Mouse (Mus musculus): ENCODE measurements at regions not wholly inside any gene's neighbourhood (a gene's known extent, or its start where the extent isn't known, plus 50 kb on each side); places are given as distances from the start of the nearest gene placed in this dataset.

- no peak overlapping the region for H3K4me3 ChIP-seq (ENCODE audit: control insufficient read depth in 1 of 2, insufficient read depth in 1 of 2, low read depth in 1 of 2, low read length in 2 of 2)
- 66% methylated on average over 3 of the region's 3 CpGs for WGBS
- no peaks in the 10 kb centered on the region for H3K4me1 ChIP-seq (ENCODE audit: control insufficient read depth in 2 of 2, insufficient read depth in 2 of 2, low read length in 2 of 2)
- H3K4me2 ChIP-seq (ENCODE audit: low read length), result no peak overlapping the region
- H3K27ac ChIP-seq (replicated peaks in 1 of 2; ENCODE audit: control insufficient read depth in 1 of 2, insufficient read depth in 1 of 2, low read depth in 2 of 2, low read length in 2 of 2), result no peak overlapping the region
- no peak for ATAC-seq (ENCODE audit: insufficient number of reproducible peaks, insufficient read depth, low FRiP score, low read depth)
- H3K9ac ChIP-seq (ENCODE audit: low read length), result no peak overlapping the region
- H3K27me3 ChIP-seq (ENCODE audit: control insufficient read depth, insufficient read depth, low read length), result no peaks in the 10 kb centered on the region
- no peaks in the 10 kb centered on the region for H3K9me3 ChIP-seq (ENCODE audit: control insufficient read depth, low read length)
- no peaks in the 10 kb centered on the region for H3K36me3 ChIP-seq (ENCODE audit: control insufficient read depth, insufficient read depth, low read length)
Observed at GRCm38 (mm10) chr16:86009638-86010329, 108.2 kb upstream of the Adamts5 start.

- no peaks in the 10 kb centered on the region for H3K27me3 ChIP-seq (ENCODE audit: control insufficient read depth, insufficient read depth, low read length)
- H3K27ac ChIP-seq (replicated peaks in 1 of 2; ENCODE audit: control insufficient read depth in 1 of 2, insufficient read depth in 1 of 2, low read depth in 2 of 2, low read length in 2 of 2), result no peak overlapping the region
- no peaks in the 10 kb centered on the region for H3K36me3 ChIP-seq (ENCODE audit: control insufficient read depth, insufficient read depth, low read length)
- H3K4me2 ChIP-seq (ENCODE audit: low read length), result no peak overlapping the region
- 43% methylated on average over 1 of the region's 1 CpGs for WGBS
- H3K4me3 ChIP-seq (ENCODE audit: control insufficient read depth in 1 of 2, insufficient read depth in 1 of 2, low read depth in 1 of 2, low read length in 2 of 2), result no peak overlapping the region
- no peak for ATAC-seq (ENCODE audit: insufficient number of reproducible peaks, insufficient read depth, low FRiP score, low read depth)
- H3K9me3 ChIP-seq (ENCODE audit: control insufficient read depth, low read length), result no peaks in the 10 kb centered on the region
- H3K4me1 ChIP-seq (ENCODE audit: control insufficient read depth in 2 of 2, insufficient read depth in 2 of 2, low read length in 2 of 2), result no peaks in the 10 kb centered on the region
- H3K9ac ChIP-seq (ENCODE audit: low read length), result no peak overlapping the region
Observed at GRCm38 (mm10) chr16:86007799-86008198, 106.2 kb upstream of the Adamts5 start.

GRCm38 (mm10) chr16:86000846-86001245 lies 99.2 kb upstream of the Adamts5 start:
- H3K4me1 ChIP-seq (ENCODE audit: control insufficient read depth in 2 of 2, insufficient read depth in 2 of 2, low read length in 2 of 2), result no peaks in the 10 kb centered on the region; a peak in 1 of 4 replicates
- no peak overlapping the region for H3K4me3 ChIP-seq (ENCODE audit: control insufficient read depth in 1 of 2, insufficient read depth in 1 of 2, low read depth in 1 of 2, low read length in 2 of 2)
- WGBS, result 86% methylated on average over 1 of the region's 1 CpGs
- H3K9me3 ChIP-seq (ENCODE audit: control insufficient read depth, low read length), result no peaks in the 10 kb centered on the region
- no peak overlapping the region for H3K4me2 ChIP-seq (ENCODE audit: low read length)
- no peaks in the 10 kb centered on the region for H3K27me3 ChIP-seq (ENCODE audit: control insufficient read depth, insufficient read depth, low read length)
- ATAC-seq (ENCODE audit: insufficient number of reproducible peaks, insufficient read depth, low FRiP score, low read depth), result no peak
- no peaks in the 10 kb centered on the region for H3K36me3 ChIP-seq (ENCODE audit: control insufficient read depth, insufficient read depth, low read length)
- no peak overlapping the region for H3K9ac ChIP-seq (ENCODE audit: low read length)
- no peak overlapping the region for H3K27ac ChIP-seq (replicated peaks in 1 of 2; ENCODE audit: control insufficient read depth in 1 of 2, insufficient read depth in 1 of 2, low read depth in 2 of 2, low read length in 2 of 2)

GRCm38 (mm10) chr16:85985841-85986240 lies 84.2 kb upstream of the Adamts5 start:
- Histone ChIP-seq H3K36me3 (ENCODE audit: control insufficient read depth, insufficient read depth, low read length) (no peaks in the 10 kb centered on the region), H3K9me3 (ENCODE audit: control insufficient read depth, low read length) (no peaks in the 10 kb centered on the region), H3K4me2 (ENCODE audit: low read length) (no peak overlapping the region), H3K4me3 (ENCODE audit: control insufficient read depth in 1 of 2, insufficient read depth in 1 of 2, low read depth in 1 of 2, low read length in 2 of 2) (no peak overlapping the region), H3K27ac (replicated peaks in 1 of 2; ENCODE audit: control insufficient read depth in 1 of 2, insufficient read depth in 1 of 2, low read depth in 2 of 2, low read length in 2 of 2) (no peak overlapping the region), H3K9ac (ENCODE audit: low read length) (no peak overlapping the region), H3K27me3 (ENCODE audit: control insufficient read depth, insufficient read depth, low read length) (no peaks in the 10 kb centered on the region), H3K4me1 (ENCODE audit: control insufficient read depth in 2 of 2, insufficient read depth in 2 of 2, low read length in 2 of 2) (no peaks in the 10 kb centered on the region)
- WGBS, result 87% methylated on average over 2 of the region's 2 CpGs
- ATAC-seq (ENCODE audit: insufficient number of reproducible peaks, insufficient read depth, low FRiP score, low read depth), result no peak

- H3K4me2 ChIP-seq (ENCODE audit: low read length), result no peak overlapping the region
- no peaks in the 10 kb centered on the region for H3K4me1 ChIP-seq (ENCODE audit: control insufficient read depth in 2 of 2, insufficient read depth in 2 of 2, low read length in 2 of 2)
- no peaks in the 10 kb centered on the region for H3K27me3 ChIP-seq (ENCODE audit: control insufficient read depth, insufficient read depth, low read length)
- H3K27ac ChIP-seq (replicated peaks in 1 of 2; ENCODE audit: control insufficient read depth in 1 of 2, insufficient read depth in 1 of 2, low read depth in 2 of 2, low read length in 2 of 2), result no peak overlapping the region
- no peak overlapping the region for H3K9ac ChIP-seq (ENCODE audit: low read length)
- no peaks in the 10 kb centered on the region for H3K9me3 ChIP-seq (ENCODE audit: control insufficient read depth, low read length)
- H3K36me3 ChIP-seq (ENCODE audit: control insufficient read depth, insufficient read depth, low read length), result no peaks in the 10 kb centered on the region
- H3K4me3 ChIP-seq (ENCODE audit: control insufficient read depth in 1 of 2, insufficient read depth in 1 of 2, low read depth in 1 of 2, low read length in 2 of 2), result no peak overlapping the region
- ATAC-seq (ENCODE audit: insufficient number of reproducible peaks, insufficient read depth, low FRiP score, low read depth), result no peak
- 65% methylated on average over 2 of the region's 2 CpGs for WGBS
Observed at GRCm38 (mm10) chr16:85977102-85977501, 75.5 kb upstream of the Adamts5 start.

GRCm38 (mm10) chr16:85966892-85967444 lies 65.3 kb upstream of the Adamts5 start:
- H3K27ac ChIP-seq (replicated peaks in 1 of 2; ENCODE audit: control insufficient read depth in 1 of 2, insufficient read depth in 1 of 2, low read depth in 2 of 2, low read length in 2 of 2), result no peak overlapping the region
- no peaks in the 10 kb centered on the region; a peak in 1 of 4 replicates for H3K4me1 ChIP-seq (ENCODE audit: control insufficient read depth in 2 of 2, insufficient read depth in 2 of 2, low read length in 2 of 2)
- H3K27me3 ChIP-seq (ENCODE audit: control insufficient read depth, insufficient read depth, low read length), result no peaks in the 10 kb centered on the region
- no peak overlapping the region for H3K4me3 ChIP-seq (ENCODE audit: control insufficient read depth in 1 of 2, insufficient read depth in 1 of 2, low read depth in 1 of 2, low read length in 2 of 2)
- no peak for ATAC-seq (ENCODE audit: insufficient number of reproducible peaks, insufficient read depth, low FRiP score, low read depth)
- no peak overlapping the region for H3K4me2 ChIP-seq (ENCODE audit: low read length)
- H3K36me3 ChIP-seq (ENCODE audit: control insufficient read depth, insufficient read depth, low read length), result no peaks in the 10 kb centered on the region
- WGBS, result 55% methylated on average over 4 of the region's 4 CpGs
- no peaks in the 10 kb centered on the region for H3K9me3 ChIP-seq (ENCODE audit: control insufficient read depth, low read length)
- no peak overlapping the region for H3K9ac ChIP-seq (ENCODE audit: low read length)

- no peaks in the 10 kb centered on the region for H3K9me3 ChIP-seq (ENCODE audit: control insufficient read depth, low read length)
- H3K27ac ChIP-seq (replicated peaks in 1 of 2; ENCODE audit: control insufficient read depth in 1 of 2, insufficient read depth in 1 of 2, low read depth in 2 of 2, low read length in 2 of 2), result no peak overlapping the region
- H3K4me2 ChIP-seq (ENCODE audit: low read length), result no peak overlapping the region
- no peaks in the 10 kb centered on the region; a peak in 1 of 4 replicates for H3K4me1 ChIP-seq (ENCODE audit: control insufficient read depth in 2 of 2, insufficient read depth in 2 of 2, low read length in 2 of 2)
- no peaks in the 10 kb centered on the region for H3K36me3 ChIP-seq (ENCODE audit: control insufficient read depth, insufficient read depth, low read length)
- ATAC-seq (ENCODE audit: insufficient number of reproducible peaks, insufficient read depth, low FRiP score, low read depth), result no peak
- no peaks in the 10 kb centered on the region for H3K27me3 ChIP-seq (ENCODE audit: control insufficient read depth, insufficient read depth, low read length)
- WGBS, result 76% methylated on average over 4 of the region's 4 CpGs
- H3K9ac ChIP-seq (ENCODE audit: low read length), result no peak overlapping the region
- no peak overlapping the region for H3K4me3 ChIP-seq (ENCODE audit: control insufficient read depth in 1 of 2, insufficient read depth in 1 of 2, low read depth in 1 of 2, low read length in 2 of 2)
Observed at GRCm38 (mm10) chr16:85966251-85966650, 64.6 kb upstream of the Adamts5 start.
